Mouse (Mus musculus) activated CD4-positive, CD25-positive, alpha-beta regulatory T cell, adult 4 months (primary cell): ENCODE measurements around the gene Slc38a2. TPM values are rescaled to one million over a fixed set of nuclear protein-coding genes. Genes with fewer than 3 reads are reported as not detected.

Source experiments
- ATAC-seq: one replicate; pipeline ENCODE4 v1.8.0; 2017
- polyA plus RNA-seq, 2 experiments: library from polyadenylated mRNA; unstranded; fragments of 100-300 nt; shearing (Covaris generic); gene quantifications; one replicate each; pipeline ENCODE4 v1.2.1; 2017

The Slc38a2 gene
- polyA plus RNA-seq, 2 experiments from 2014 or later, result 36.1 to 47.0 TPM

- no peak for ATAC-seq
These were observed 38.9 kb downstream of the Slc38a2 start for GRCm38 (mm10) chr15:96660590-96661141.

- ATAC-seq, result no peak
These were observed 41.3 kb downstream of the Slc38a2 start for GRCm38 (mm10) chr15:96658275-96658602.

- no peak for ATAC-seq
These were observed 41.8 kb downstream of the Slc38a2 start for GRCm38 (mm10) chr15:96657576-96658274.

- peak; percentile 45 for ATAC-seq
These were observed 44.0 kb downstream of the Slc38a2 start for GRCm38 (mm10) chr15:96655514-96655913.

- peak; percentile 99 for ATAC-seq
These were observed 44.8 kb downstream of the Slc38a2 start for GRCm38 (mm10) chr15:96654714-96655113.

- no peak for ATAC-seq
These were observed 46.5 kb downstream of the Slc38a2 start for GRCm38 (mm10) chr15:96653011-96653410.

- no peak for ATAC-seq
These were observed 47.0 kb downstream of the Slc38a2 start for GRCm38 (mm10) chr15:96652531-96652930.

- no peak for ATAC-seq
These were observed 52.2 kb downstream of the Slc38a2 start for GRCm38 (mm10) chr15:96647376-96647775.

- peak; percentile 10 for ATAC-seq
These were observed 56.8 kb downstream of the Slc38a2 start, which contains the start of gene Slc38a1 for GRCm38 (mm10) chr15:96642436-96643405. Gene Slc38a1, minus strand, starts transcription at chr15:96642913.

GRCm38 (mm10) chr15:96641821-96642435, 57.6 kb downstream of the Slc38a2 start:
- no peak for ATAC-seq

- ATAC-seq, result peak; percentile 2
These were observed 58.3 kb downstream of the Slc38a2 start for GRCm38 (mm10) chr15:96641111-96641820.

GRCm38 (mm10) chr15:96640291-96640985, 59.1 kb downstream of the Slc38a2 start:
- ATAC-seq, result peak; percentile 69

GRCm38 (mm10) chr15:96639630-96640029, 59.9 kb downstream of the Slc38a2 start:
- no peak for ATAC-seq

GRCm38 (mm10) chr15:96638656-96639055, 60.9 kb downstream of the Slc38a2 start:
- ATAC-seq, result no peak

GRCm38 (mm10) chr15:96638173-96638572, 61.4 kb downstream of the Slc38a2 start:
- peak; percentile 44 for ATAC-seq

Other genes starting within 250 kb of the Slc38a2 start
- 10 to 100 TPM; 39.8 to 46.8 TPM for gene Scaf11, start 238.9 kb downstream of the Slc38a2 start, polyA plus RNA-seq
- gene Slc38a1, start 56.8 kb downstream of the Slc38a2 start, polyA plus RNA-seq, result 10 to 100 TPM; 55.8 to 63.4 TPM